In genomic region chr14:121339951-121340401, GRCm38 (mm10) we compare ENCODE assay signal across 8 mouse cellular contexts. TPM values are rescaled to one million over a fixed set of nuclear protein-coding genes. Genes with fewer than 3 reads are reported as not detected.
A peak's percentile ranks its signal among the peaks of the same experiment; 100 is the strongest.
DNase-seq lines count a peak whose midpoint lies in the region; ATAC-seq and TF ChIP-seq lines count a peak whose summit lies in the region.

No protein-coding gene starts in this region.

- no peak overlapping the region for H3K27ac ChIP-seq in embryonic facial prominence, embryonic 11.5 days (replicated peaks; ENCODE audit: low read depth, low read length)
- no peak overlapping the region; the same call in 1 of the 2 replicates for H3K27ac ChIP-seq in embryonic facial prominence, embryonic 10.5 days (replicated peaks)
- H3K27ac ChIP-seq in cerebellum, adult 2 months (ENCODE audit: insufficient read depth, low read length), result no peak overlapping the region
- peak overlapping the region; percentile 68 for H3K27ac ChIP-seq in limb, embryonic 15.5 days

- no peak overlapping the region for H3K4me3 ChIP-seq in embryonic facial prominence, embryonic 11.5 days (ENCODE audit: low read depth, low read length)
- H3K4me3 ChIP-seq in embryonic facial prominence, embryonic 10.5 days, result no peak overlapping the region
- H3K4me3 ChIP-seq in cerebellum, adult 2 months (replicated peaks; ENCODE audit: insufficient read depth, low read depth, low read length), result no peak overlapping the region
- no peak overlapping the region for H3K4me3 ChIP-seq in limb, embryonic 15.5 days

- DNase-seq in embryonic facial prominence, embryonic 11.5 days (ENCODE audit: low spot score), result no peak
- DNase-seq in embryonic facial prominence, embryonic 10.5 days (ENCODE audit: low spot score), result no peak
- peak; percentile 75 to 80 for DNase-seq in cerebellum, adult 2 months
- DNase-seq in heart, postnatal 10 days, result peak; percentile 72 to 76
- no peak for DNase-seq in right cerebral cortex, postnatal 36 days (ENCODE audit: low spot score in 2 of 2)
- DNase-seq in right cerebral cortex, adult 2 months (ENCODE audit: low spot score in 2 of 2), result no peak
- DNase-seq in layer of hippocampus, postnatal 25 days (ENCODE audit: extremely low spot score in 1 of 2, low spot score in 1 of 2), result no peak

- H3K36me3 ChIP-seq in embryonic facial prominence, embryonic 11.5 days (replicated peaks; ENCODE audit: control insufficient read depth, insufficient read depth, low read depth, low read length), result no peaks in the 10 kb centered on the region
- peaks cover 30% of the 10 kb centered on the region for H3K36me3 ChIP-seq in embryonic facial prominence, embryonic 10.5 days (replicated peaks)
- peaks cover 22% of the 10 kb centered on the region for H3K36me3 ChIP-seq in limb, embryonic 15.5 days

- 80% methylated on average over 8 of the region's 8 CpGs for WGBS in embryonic facial prominence, embryonic 11.5 days
- WGBS in embryonic facial prominence, embryonic 10.5 days, result 81% methylated on average over 8 of the region's 8 CpGs
- WGBS in cerebellum, adult 2 months, result 10% methylated on average over 8 of the region's 8 CpGs
- 43% methylated on average over 8 of the region's 8 CpGs for WGBS in limb, embryonic 15.5 days

- H3K4me2 ChIP-seq in embryonic facial prominence, embryonic 11.5 days (ENCODE audit: low read depth, low read length), result no peak overlapping the region
- no peak overlapping the region for H3K4me2 ChIP-seq in limb, embryonic 15.5 days

- no peaks in the 10 kb centered on the region for H3K27me3 ChIP-seq in embryonic facial prominence, embryonic 11.5 days (ENCODE audit: control insufficient read depth, insufficient read depth, low read length)
- H3K27me3 ChIP-seq in embryonic facial prominence, embryonic 10.5 days (replicated peaks; ENCODE audit: low read depth, poor library complexity, severe bottlenecking), result no peaks in the 10 kb centered on the region
- no peaks in the 10 kb centered on the region for H3K27me3 ChIP-seq in cerebellum, adult 2 months (ENCODE audit: control insufficient read depth, insufficient read depth, low read length)
- H3K27me3 ChIP-seq in limb, embryonic 15.5 days, result no peaks in the 10 kb centered on the region

- no peak overlapping the region for H3K9ac ChIP-seq in embryonic facial prominence, embryonic 11.5 days (replicated peaks; ENCODE audit: low read length)
- no peak overlapping the region for H3K9ac ChIP-seq in limb, embryonic 15.5 days

- no peak for TF ChIP-seq CTCF in cerebellum, adult 2 months (IDR thresholded peaks at IDR 0.05; ENCODE audit: borderline replicate concordance, insufficient read depth, low read depth, low read length)

- no peaks in the 10 kb centered on the region for H3K9me3 ChIP-seq in embryonic facial prominence, embryonic 11.5 days (replicated peaks; ENCODE audit: control insufficient read depth, low read length)
- H3K9me3 ChIP-seq in embryonic facial prominence, embryonic 10.5 days, result no peaks in the 10 kb centered on the region
- H3K9me3 ChIP-seq in limb, embryonic 15.5 days, result no peaks in the 10 kb centered on the region

- intact Hi-C loops in heart, postnatal 10 days (cut with DNase I), result no loop called here

- H3K4me1 ChIP-seq in embryonic facial prominence, embryonic 11.5 days (ENCODE audit: control insufficient read depth, insufficient read depth, low read length), result no peaks in the 10 kb centered on the region; the same call in 1 of the 2 replicates
- peaks cover 34% of the 10 kb centered on the region for H3K4me1 ChIP-seq in embryonic facial prominence, embryonic 10.5 days
- peaks cover 39% of the 10 kb centered on the region for H3K4me1 ChIP-seq in cerebellum, adult 2 months (ENCODE audit: control insufficient read depth, insufficient read depth, low read length)
- H3K4me1 ChIP-seq in limb, embryonic 15.5 days, result peaks cover 34% of the 10 kb centered on the region

- ATAC-seq in embryonic facial prominence, embryonic 11.5 days (replicated peaks; ENCODE audit: insufficient number of reproducible peaks, low FRiP score, low TSS enrichment, low read depth), result 0 out of 2 replicates have a peak, but pooled peaks have one; percentile 20
- 0 out of 2 replicates have a peak, but pooled peaks have one; percentile 20 for ATAC-seq in limb, embryonic 15.5 days (ENCODE audit: insufficient number of reproducible peaks, low FRiP score, low TSS enrichment, low read depth)

- no peak for TF ChIP-seq POLR2A in cerebellum, adult 2 months (IDR thresholded peaks at IDR 0.05; ENCODE audit: borderline replicate concordance, insufficient read depth, low read length)

RNA-seq across cellular contexts. Expression of gene Stk24, which starts 39.8 kb away (rescaled TPM):
- 47.9 and 48.7 TPM in 2 replicates for polyA plus RNA-seq in embryonic facial prominence, embryonic 11.5 days (2014; fragmentation: Nextera tagmentation; extraction: Ambion mirVana)
- polyA plus RNA-seq in embryonic facial prominence, embryonic 10.5 days (2016; fragmentation: Nextera tagmentation; extraction: Ambion mirVana), result 39.9 and 43.0 TPM in 2 replicates
- polyA plus RNA-seq in cerebellum, adult 2 months (2012; rRNA removed), result 31.1 and 37.2 TPM in 2 replicates
- 10 to 100 TPM; 86.3 to 96.3 TPM for total RNA-seq in heart, postnatal 10 days (2021)
- polyA plus RNA-seq in limb, embryonic 15.5 days (2015; fragmentation: Nextera tagmentation; extraction: Ambion mirVana), result 34.9 and 42.0 TPM in 2 replicates
- total RNA-seq in layer of hippocampus, postnatal 25 days (2021), result 10 to 100 TPM; 57.2 to 57.3 TPM

Comparison
In these comparisons a context has a peak if more than half of its experiments do, and no peak if none do; other contexts are left out.
1. DNase-seq: peak in cerebellum, adult 2 months (2 of 2) and heart, postnatal 10 days (2 of 2); none in embryonic facial prominence, embryonic 11.5 days (single experiment), embryonic facial prominence, embryonic 10.5 days (single experiment), right cerebral cortex, postnatal 36 days (0 of 2), right cerebral cortex, adult 2 months (0 of 2) and layer of hippocampus, postnatal 25 days (0 of 2).